Mouse (Mus musculus) heart, postnatal 0 days (tissue): ENCODE measurements around the gene 4930438A08Rik.
A peak's percentile ranks its signal among the peaks of the same experiment; 100 is the strongest.

Source experiments
- CTCF ChIP-seq: IDR thresholded peaks from 2 replicates; pipeline ENCODE4 v1.5.1; 2016; ENCODE audit warnings: antibody characterized with exemption, control low read depth, low read depth
- EP300 ChIP-seq: IDR thresholded peaks from 2 replicates; pipeline ENCODE4 v1.6.1; 2016; ENCODE audit warnings: antibody characterized with exemption, low read depth

DNA sequence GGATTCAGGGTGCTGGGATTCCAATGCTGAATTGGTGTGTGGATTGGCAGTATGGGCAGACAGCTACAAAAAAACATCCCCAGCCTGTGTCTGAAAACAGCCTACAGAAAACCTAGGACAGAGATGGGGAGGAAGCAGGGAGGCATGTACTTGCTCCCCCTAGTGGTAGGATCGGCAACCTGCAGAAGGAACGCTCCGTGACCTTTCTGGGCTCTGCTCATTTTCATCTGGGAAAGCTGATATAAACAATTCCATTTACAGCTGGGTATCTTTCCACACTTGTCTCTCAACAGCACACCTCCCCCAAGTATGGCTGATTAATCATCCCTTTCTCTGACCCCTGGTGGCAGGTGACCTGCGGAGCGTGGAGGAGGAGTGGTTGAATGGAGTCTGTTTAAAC lies 48.9 kb upstream of the 4930438A08Rik start:
- peak; percentile 98 for TF ChIP-seq CTCF
- no peak for TF ChIP-seq EP300
